Mouse (Mus musculus) MEL (cell line): ENCODE measurements around the gene Rab9. TPM values are rescaled to one million over a fixed set of nuclear protein-coding genes. Genes with fewer than 3 reads are reported as not detected.
"Not testable (repeated sequence)": the region's sequence is repeated elsewhere in the genome, so short reads cannot be mapped to it uniquely, and the experiment has no call there.

Experiments used
- DNase-seq: peaks from one replicate; pipeline ENCODE4 v3.0.0; 2011; ENCODE audit warnings: low read depth, low spot score
- H3K27ac ChIP-seq: 2 replicates; pipeline ENCODE4 v1.5.1; 2012; ENCODE audit warnings: low read depth, mild to moderate bottlenecking, control low read depth, low read length, moderate library complexity; ENCODE audit not compliant: control insufficient read depth
- H3K27me3 ChIP-seq, 2 experiments: fragments of 150-350 bp in 1 of 2; sonication (generic) in 1 of 2; 2 replicates each; pipeline ENCODE4 v1.6.1; 2012; ENCODE audit warnings: low read length in 2 of 2, mild to moderate bottlenecking in 2 of 2, improper control_type of control experiment in 1 of 2, moderate library complexity in 1 of 2; ENCODE audit not compliant: insufficient read depth in 2 of 2, control insufficient read depth in 1 of 2
- H3K36me3 ChIP-seq, 2 experiments: 2 replicates each; pipeline ENCODE4 v1.6.1; 2012 to 2014; ENCODE audit warnings: low read length in 2 of 2, improper control_type of control experiment in 1 of 2, inconsistent platforms in 1 of 2, mild to moderate bottlenecking in 1 of 2; ENCODE audit not compliant: insufficient read depth in 2 of 2, control insufficient read depth in 1 of 2
- H3K4me1 ChIP-seq, 2 experiments: fragments of 150-350 bp in 1 of 2; sonication (generic) in 1 of 2; 2 replicates each; pipeline ENCODE4 v1.6.1; 2012; ENCODE audit warnings: low read length in 2 of 2, improper control_type of control experiment in 1 of 2, mild to moderate bottlenecking in 1 of 2; ENCODE audit not compliant: insufficient read depth in 2 of 2, control insufficient read depth in 1 of 2
- H3K4me3 ChIP-seq, 2 experiments: fragments of 150-350 bp in 1 of 2; sonication (generic) in 1 of 2; 2 replicates each; pipeline ENCODE4 v1.5.1; 2012; ENCODE audit warnings: low read depth in 2 of 2, low read length in 2 of 2, mild to moderate bottlenecking in 2 of 2, moderate library complexity in 2 of 2, control low read depth in 1 of 2, improper control_type of control experiment in 1 of 2; ENCODE audit not compliant: control insufficient read depth in 1 of 2, insufficient read depth in 1 of 2
- H3K79me2 ChIP-seq: 2 replicates; pipeline ENCODE4 v1.6.1; 2012; ENCODE audit warnings: mild to moderate bottlenecking, low read length, moderate library complexity; ENCODE audit not compliant: control insufficient read depth, poor library complexity, insufficient read depth
- H3K9ac ChIP-seq: 2 replicates; pipeline ENCODE4 v1.6.1; 2012; ENCODE audit warnings: low read depth, mild to moderate bottlenecking, control low read depth, low read length, moderate library complexity; ENCODE audit not compliant: control insufficient read depth, poor library complexity, severe bottlenecking
- H3K9me3 ChIP-seq: fragments of 150-350 bp; sonication (generic); replicated peaks from 2 replicates; pipeline ENCODE4 v1.6.1; 2012; ENCODE audit warnings: mild to moderate bottlenecking, low read length, improper control_type of control experiment, moderate library complexity; ENCODE audit not compliant: insufficient read depth
- BHLHE40 ChIP-seq: IDR thresholded peaks from 2 replicates; pipeline ENCODE4 v1.6.1; 2012; ENCODE audit warnings: low read depth, mild to moderate bottlenecking, inconsistent platforms, low read length, improper control_type of control experiment, borderline replicate concordance
- CTCF ChIP-seq, 3 experiments: IDR thresholded peaks in 2 of 3; conservative IDR thresholded peaks in 1 of 3; 2 replicates each; pipeline ENCODE4 v1.5.1; 2011 to 2012; ENCODE audit warnings: low read length in 3 of 3, low read depth in 2 of 3, mild to moderate bottlenecking in 2 of 3, improper control_type of control experiment in 1 of 3, inconsistent platforms in 1 of 3, mixed read lengths in 1 of 3, moderate library complexity in 1 of 3; ENCODE audit not compliant: control insufficient read depth in 1 of 3, insufficient read depth in 1 of 3, poor library complexity in 1 of 3, severe bottlenecking in 1 of 3
- ELF1 ChIP-seq: IDR thresholded peaks from 2 replicates; pipeline ENCODE4 v1.6.1; 2014; ENCODE audit warnings: low read depth, mild to moderate bottlenecking, inconsistent platforms, low read length, improper control_type of control experiment, moderate library complexity
- EP300 ChIP-seq, 2 experiments: IDR thresholded peaks; 2 replicates each; pipeline ENCODE4 v1.6.1; 2011; ENCODE audit warnings: improper control_type of control experiment in 2 of 2, low read length in 2 of 2, low read depth in 1 of 2, mild to moderate bottlenecking in 1 of 2
- ETS1 ChIP-seq: IDR thresholded peaks from 2 replicates; pipeline ENCODE4 v1.6.1; 2012; ENCODE audit warnings: low read depth, mild to moderate bottlenecking, inconsistent platforms, low read length, improper control_type of control experiment, moderate library complexity
- GABPA ChIP-seq: IDR thresholded peaks from 2 replicates; pipeline ENCODE4 v1.6.1; 2012; ENCODE audit warnings: low read depth, mild to moderate bottlenecking, inconsistent platforms, low read length, improper control_type of control experiment, moderate library complexity
- GATA1 ChIP-seq: IDR thresholded peaks from 2 replicates; pipeline ENCODE4 v1.6.1; 2011; ENCODE audit warnings: low read depth, low read length, improper control_type of control experiment
- HCFC1 ChIP-seq: IDR thresholded peaks from 2 replicates; pipeline ENCODE4 v1.6.1; 2012; ENCODE audit warnings: low read depth, mild to moderate bottlenecking, inconsistent platforms, low read length, improper control_type of control experiment, moderate library complexity
- MAFK ChIP-seq: IDR thresholded peaks from 2 replicates; pipeline ENCODE4 v1.6.1; 2011; ENCODE audit warnings: low read depth, mild to moderate bottlenecking, low read length, improper control_type of control experiment, borderline replicate concordance
- MAZ ChIP-seq: IDR thresholded peaks from 2 replicates; pipeline ENCODE4 v1.6.1; 2012; ENCODE audit warnings: low read depth, mild to moderate bottlenecking, inconsistent platforms, low read length, improper control_type of control experiment
- MXI1 ChIP-seq: IDR thresholded peaks from 2 replicates; pipeline ENCODE4 v1.6.1; 2011; ENCODE audit warnings: mild to moderate bottlenecking, low read depth, low read length, improper control_type of control experiment
- MYC ChIP-seq: IDR thresholded peaks from 2 replicates; pipeline ENCODE4 v1.6.1; 2011; ENCODE audit warnings: low read depth, mild to moderate bottlenecking, low read length, improper control_type of control experiment, moderate library complexity
- NELFE ChIP-seq: IDR thresholded peaks from 2 replicates; pipeline ENCODE4 v1.6.1; 2011; ENCODE audit warnings: low read depth, low read length, improper control_type of control experiment
- NRF1 ChIP-seq: IDR thresholded peaks from 2 replicates; pipeline ENCODE4 v1.6.1; 2014; ENCODE audit warnings: low read depth, mild to moderate bottlenecking, inconsistent platforms, low read length, improper control_type of control experiment, moderate library complexity; ENCODE audit not compliant: poor library complexity, insufficient read depth, severe bottlenecking
- POLR2A ChIP-seq, 2 experiments: IDR thresholded peaks; 2 replicates each; pipeline ENCODE4 v1.6.1; 2011 to 2012; ENCODE audit warnings: low read length in 2 of 2, mild to moderate bottlenecking in 2 of 2, control low read depth in 1 of 2, improper control_type of control experiment in 1 of 2, low read depth in 1 of 2, moderate library complexity in 1 of 2; ENCODE audit not compliant: control insufficient read depth in 1 of 2, insufficient read depth in 1 of 2, poor library complexity in 1 of 2
- POLR2AphosphoS2 ChIP-seq: IDR thresholded peaks from 2 replicates; pipeline ENCODE4 v1.6.1; 2011; ENCODE audit warnings: low read length, improper control_type of control experiment
- RCOR1 ChIP-seq: IDR thresholded peaks from 2 replicates; pipeline ENCODE4 v1.6.1; 2012; ENCODE audit warnings: low read depth, mild to moderate bottlenecking, inconsistent platforms, low read length, improper control_type of control experiment
- SIN3A ChIP-seq: IDR thresholded peaks from 2 replicates; pipeline ENCODE4 v1.6.1; 2012; ENCODE audit warnings: low read length, improper control_type of control experiment, inconsistent platforms
- TAL1 ChIP-seq: IDR thresholded peaks from 2 replicates; pipeline ENCODE4 v1.6.1; 2012; ENCODE audit warnings: mild to moderate bottlenecking, inconsistent platforms, low read length, moderate library complexity, mixed read lengths
- TBP ChIP-seq: IDR thresholded peaks from 2 replicates; pipeline ENCODE4 v1.8.0; 2011; ENCODE audit warnings: low read depth, low read length, improper control_type of control experiment
- TCF12 ChIP-seq: IDR thresholded peaks from 2 replicates; pipeline ENCODE4 v1.6.1; 2014; ENCODE audit warnings: low read depth, mild to moderate bottlenecking, inconsistent platforms, low read length, improper control_type of control experiment, moderate library complexity
- UBTF ChIP-seq: IDR thresholded peaks from 2 replicates; pipeline ENCODE4 v1.6.1; 2012; ENCODE audit warnings: low read depth, mild to moderate bottlenecking, inconsistent platforms, low read length, improper control_type of control experiment, moderate library complexity, borderline replicate concordance; ENCODE audit not compliant: insufficient read depth
- ZC3H11A ChIP-seq: IDR thresholded peaks from 2 replicates; pipeline ENCODE4 v1.6.1; 2012; ENCODE audit warnings: low read depth, mild to moderate bottlenecking, inconsistent platforms, low read length, improper control_type of control experiment
- ZNF384 ChIP-seq: IDR thresholded peaks from 2 replicates; pipeline ENCODE4 v1.6.1; 2012; ENCODE audit warnings: low read depth, mild to moderate bottlenecking, inconsistent platforms, low read length, improper control_type of control experiment
- polyA plus RNA-seq, 2 experiments: library from polyadenylated mRNA; stranded (reverse) in 1 of 2; unstranded in 1 of 2; fragments of >175 nt in 1 of 2; fragments of >200 nt in 1 of 2; gene quantifications; 2 replicates each; pipeline versions ENCODE4 v1.2.1 to v1.2.4; 2012; ENCODE audit warnings: low replicate concordance in 2 of 2, low read depth in 1 of 2; ENCODE audit not compliant: insufficient read length in 2 of 2, insufficient read depth in 1 of 2, missing spikeins in 1 of 2
- total RNA-seq: library from RNA; depleted of rRNA; stranded (reverse); fragments of 300-350 nt; gene quantifications from 2 replicates; pipeline ENCODE4 v1.2.3, GENCODE M21; 2012

The Rab9 gene
- total and polyA plus RNA-seq, 3 experiments = 32.3 to 136 (median 50.0) TPM

DNA sequence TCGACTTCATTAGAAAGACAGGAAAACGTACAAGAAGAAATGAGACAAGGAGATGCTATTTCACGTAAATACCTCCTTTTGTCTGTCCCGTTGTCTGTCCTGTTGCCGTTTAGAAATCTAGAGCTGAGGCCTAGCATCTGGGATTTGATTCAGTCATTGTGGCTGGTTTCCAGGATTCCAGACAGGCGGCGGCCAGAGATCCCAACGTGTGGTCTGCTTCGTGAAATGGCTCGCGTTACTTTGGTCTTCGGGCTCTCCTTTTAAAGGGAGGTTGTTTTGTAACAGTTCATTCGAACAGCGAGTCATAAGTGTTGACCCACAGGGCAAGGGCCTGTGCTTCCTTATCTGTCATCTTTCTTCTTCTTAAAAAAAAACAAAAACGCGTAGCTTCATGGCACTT, 38.7 kb upstream of the Rab9 start, which contains the start of gene Tceanc (continued):
- TF ChIP-seq RCOR1 (no peak), ZC3H11A (no peak)
- TF ChIP-seq, all 39 proteins: peak for 0

- no peak overlapping the region for H3K9ac ChIP-seq
- no peak for TF ChIP-seq BHLHE40
- no peak for TF ChIP-seq TBP
- TF ChIP-seq MAZ = no peak
- TF ChIP-seq GATA1 = no peak
- TF ChIP-seq HCFC1 = no peak
- TF ChIP-seq MYC = no peak
- no peak for TF ChIP-seq GABPA
- TF ChIP-seq UBTF = no peak
- TF ChIP-seq MAFK = no peak
- TF ChIP-seq ZNF384 = no peak
- TF ChIP-seq RCOR1 = no peak
- no peak for TF ChIP-seq ELF1
- TF ChIP-seq NRF1 = no peak
- TF ChIP-seq, all 39 proteins: peak for 0
- no peak overlapping the region for H3K27ac ChIP-seq
- DNase-seq = no peak
- H3K36me3 ChIP-seq = peaks cover 0 to 24% of the 10 kb centered on the region in 2 experiments; a peak in 2 of 4 replicates
- H3K27me3 ChIP-seq = no peaks in the 10 kb centered on the region
- H3K4me1 ChIP-seq = peaks cover 2 to 28% of the 10 kb centered on the region in 2 experiments; a peak in 3 of 4 replicates
- H3K4me3 ChIP-seq = no peak overlapping the region
- H3K79me2 ChIP-seq = no peaks in the 10 kb centered on the region
- H3K9me3 ChIP-seq = no peaks in the 10 kb centered on the region
These were observed 37.0 kb upstream of the Rab9 start for GRCm38 (mm10) chrX:166516631-166517030.

- no peaks in the 10 kb centered on the region for H3K9me3 ChIP-seq
- no peaks in the 10 kb centered on the region for H3K27me3 ChIP-seq
- DNase-seq = peak; percentile 76
- peaks cover 0 to 31% of the 10 kb centered on the region in 2 experiments; a peak in 2 of 4 replicates for H3K36me3 ChIP-seq
- H3K4me1 ChIP-seq = peaks cover 2 to 28% of the 10 kb centered on the region in 2 experiments; a peak in 3 of 4 replicates
- TF ChIP-seq POLR2AphosphoS2 (no peak), ZNF384 (no peak), GATA1 (peak; percentile 65), SIN3A (no peak), POLR2A (IDR thresholded peaks at IDR 0.05; ENCODE audit: control insufficient read depth in 1 of 2, insufficient read depth in 1 of 2, low read depth in 1 of 2, low read length in 2 of 2, poor library complexity in 1 of 2) (no peak), CTCF (IDR thresholded peaks at IDR 0.05 in 2 of 3, conservative IDR thresholded peaks at IDR 0.05 in 1 of 3; ENCODE audit: control insufficient read depth in 1 of 3, insufficient read depth in 1 of 3, low read depth in 2 of 3, low read length in 3 of 3, poor library complexity in 1 of 3, severe bottlenecking in 1 of 3) (no peak), TAL1 (peak; percentile 51; the same call in 1 of the 2 replicates), GABPA (no peak), NELFE (no peak), MYC (no peak), TCF12 (peak; percentile 40; the same call in 1 of the 2 replicates), MXI1 (no peak), UBTF (no peak), ETS1 (no peak), EP300 (IDR thresholded peaks at IDR 0.05; ENCODE audit: low read depth in 1 of 2, low read length in 2 of 2) (peak in 1 of 2 experiments; percentile 54; a peak in 2 of 4 replicates)
- no peak overlapping the region for H3K4me3 ChIP-seq
- no peak overlapping the region for H3K9ac ChIP-seq
- no peaks in the 10 kb centered on the region for H3K79me2 ChIP-seq
- peak overlapping the region; percentile 44 for H3K27ac ChIP-seq
These were observed 36.3 kb upstream of the Rab9 start for GRCm38 (mm10) chrX:166515923-166516322.

- H3K79me2 ChIP-seq, H3K4me3 ChIP-seq, H3K27me3 ChIP-seq, H3K9me3 ChIP-seq, H3K9ac ChIP-seq, H3K27ac ChIP-seq: not testable (repeated sequence)
- Histone ChIP-seq H3K36me3 (peaks cover 0 to 34% of the 10 kb centered on the region in 2 experiments; a peak in 2 of 4 replicates), H3K4me1 (peaks cover 4 to 28% of the 10 kb centered on the region in 2 experiments)
- peak; percentile 7 for DNase-seq
These were observed 34.4 kb upstream of the Rab9 start for GRCm38 (mm10) chrX:166514035-166514434.
